Mouse (Mus musculus): Measurements from ENCODE around the gene Tm7sf2. TPM values are rescaled to one million over a fixed set of nuclear protein-coding genes. Genes with fewer than 3 reads are reported as not detected.
A peak's percentile ranks its signal among the peaks of the same experiment; 100 is the strongest.
"Not testable (repeated sequence)": the region's sequence is repeated elsewhere in the genome, so short reads cannot be mapped to it uniquely, and the experiment has no call there.

Gene Tm7sf2
- polyA plus RNA-seq, 1 experiment: not detected

DNA sequence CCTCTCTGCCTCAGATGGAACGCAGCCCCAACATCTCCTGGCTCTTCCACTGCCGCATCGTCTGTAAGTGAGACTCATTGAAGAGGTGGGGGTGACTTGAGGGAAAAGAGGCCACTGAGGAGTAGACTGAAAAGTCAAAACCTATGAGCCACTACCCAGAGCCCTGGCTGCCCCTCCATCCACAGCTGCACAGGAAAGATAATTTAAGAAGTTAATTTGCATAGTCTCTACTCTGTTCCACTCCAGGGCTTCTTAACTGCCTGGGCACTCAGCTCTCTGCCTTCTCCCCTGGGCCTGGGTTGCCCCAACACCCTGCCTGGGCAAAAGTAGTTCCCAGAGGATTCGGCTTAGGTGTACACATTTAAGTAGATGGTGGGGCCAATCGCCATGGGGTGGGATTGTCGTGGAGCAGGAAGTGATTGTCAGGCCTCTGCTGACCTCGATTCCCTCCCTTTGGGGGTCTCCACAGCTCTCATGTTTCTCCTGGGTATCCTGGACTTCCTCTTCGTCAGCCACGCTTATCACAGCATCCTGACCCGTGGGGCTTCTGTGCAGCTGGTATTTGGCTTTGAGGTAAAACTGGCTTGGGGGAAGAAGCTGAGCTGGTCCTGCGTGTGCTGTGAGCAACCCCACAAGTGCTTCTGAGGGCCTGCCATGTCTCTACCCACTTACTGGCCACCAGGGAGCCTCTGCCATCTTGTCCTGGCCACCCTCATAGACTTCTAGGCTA lies 19.3 kb downstream of the Tm7sf2 start:
- Histone ChIP-seq H3K27ac (ENCODE audit: insufficient read depth, low read depth, low read length) (no peak overlapping the region), H3K4me1 (ENCODE audit: control insufficient read depth, insufficient read depth, low read length) (peaks cover 10% of the 10 kb centered on the region), H3K4me3 (ENCODE audit: insufficient read depth, low read depth, low read length) (no peak overlapping the region)
- WGBS: 87% methylated on average over 11 of the region's 11 CpGs
- TF ChIP-seq CTCF (IDR thresholded peaks at IDR 0.05; ENCODE audit: insufficient read depth, low read depth, low read length): no peak
- no peak for TF ChIP-seq POLR2A (IDR thresholded peaks at IDR 0.05; ENCODE audit: insufficient read depth, low read depth, low read length)

- no peak overlapping the region for H3K27ac ChIP-seq (ENCODE audit: insufficient read depth, low read depth, low read length)
- peak overlapping the region; percentile 88 for H3K4me3 ChIP-seq (ENCODE audit: insufficient read depth, low read depth, low read length)
- H3K4me1 ChIP-seq (ENCODE audit: control insufficient read depth, insufficient read depth, low read length): peaks cover 10% of the 10 kb centered on the region
- no peak for TF ChIP-seq CTCF (IDR thresholded peaks at IDR 0.05; ENCODE audit: insufficient read depth, low read depth, low read length)
- TF ChIP-seq POLR2A (IDR thresholded peaks at IDR 0.05; ENCODE audit: insufficient read depth, low read depth, low read length): no peak
- WGBS: 86% methylated on average over 8 of the region's 8 CpGs
These were observed 20.3 kb downstream of the Tm7sf2 start for GRCm38 (mm10) chr19:6047899-6048166.

DNA sequence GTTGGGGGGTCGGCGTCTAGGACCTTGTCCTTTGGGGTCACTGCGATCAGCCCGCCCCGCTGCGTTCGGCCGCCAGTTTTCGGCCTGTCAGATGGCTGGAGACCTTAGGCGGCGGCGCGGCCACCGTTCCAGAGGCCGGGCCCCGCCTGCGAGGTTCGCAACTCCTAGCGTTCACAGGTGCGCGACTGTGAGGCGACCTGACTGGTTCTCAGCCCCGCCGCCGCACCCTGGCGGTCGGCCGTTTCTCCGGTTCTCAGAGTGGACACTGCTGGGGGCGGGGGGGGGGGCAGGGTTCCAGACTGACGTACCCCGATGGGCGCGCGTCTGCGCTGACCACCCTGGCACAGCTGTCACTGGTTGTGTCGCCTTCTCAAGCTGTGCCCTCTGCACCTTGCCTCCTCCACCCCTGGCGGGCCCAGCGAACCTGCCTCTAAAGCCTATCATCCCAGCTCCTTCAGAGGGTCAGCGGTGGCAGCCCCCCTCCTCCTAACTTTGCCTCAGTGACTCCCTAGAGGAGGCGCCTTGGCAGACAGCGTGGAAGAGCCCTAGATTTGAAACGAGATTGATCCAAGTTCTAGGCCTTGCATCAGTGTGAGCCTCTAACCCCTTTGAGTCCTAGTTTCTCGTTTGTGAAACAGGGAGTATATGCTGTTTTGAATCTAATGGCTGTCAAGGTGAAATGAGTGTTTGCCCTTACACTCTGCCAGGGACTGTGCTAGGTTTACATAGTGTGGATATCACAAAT lies 20.8 kb downstream of the Tm7sf2 start:
- TF ChIP-seq POLR2A (IDR thresholded peaks at IDR 0.05; ENCODE audit: insufficient read depth, low read depth, low read length): no peak
- peak overlapping the region; percentile 63 for H3K27ac ChIP-seq (ENCODE audit: insufficient read depth, low read depth, low read length)
- 1% methylated on average over 44 of the region's 44 CpGs for WGBS
- H3K4me3 ChIP-seq (ENCODE audit: insufficient read depth, low read depth, low read length): peak overlapping the region; percentile 88
- H3K4me1 ChIP-seq (ENCODE audit: control insufficient read depth, insufficient read depth, low read length): peaks cover 10% of the 10 kb centered on the region

- Histone ChIP-seq H3K4me3 (ENCODE audit: insufficient read depth, low read depth, low read length) (peak within 1 kb of the TSS; percentile 88), H3K4me1 (ENCODE audit: control insufficient read depth, insufficient read depth, low read length) (peaks cover 10% of the 10 kb centered on the region), H3K27ac (ENCODE audit: insufficient read depth, low read depth, low read length) (peak within 1 kb of the TSS; percentile 99)
- TF ChIP-seq POLR2A (IDR thresholded peaks at IDR 0.05; ENCODE audit: insufficient read depth, low read depth, low read length) (peak; percentile 77), CTCF (IDR thresholded peaks at IDR 0.05; ENCODE audit: insufficient read depth, low read depth, low read length) (no peak)
- under 1% methylated on average over 65 of the region's 65 CpGs for WGBS
These were observed 21.6 kb downstream of the Tm7sf2 start, which contains the start of gene Syvn1 for GRCm38 (mm10) chr19:6046294-6047153. Gene Syvn1 (plus strand): TSS chr19:6046576.

DNA sequence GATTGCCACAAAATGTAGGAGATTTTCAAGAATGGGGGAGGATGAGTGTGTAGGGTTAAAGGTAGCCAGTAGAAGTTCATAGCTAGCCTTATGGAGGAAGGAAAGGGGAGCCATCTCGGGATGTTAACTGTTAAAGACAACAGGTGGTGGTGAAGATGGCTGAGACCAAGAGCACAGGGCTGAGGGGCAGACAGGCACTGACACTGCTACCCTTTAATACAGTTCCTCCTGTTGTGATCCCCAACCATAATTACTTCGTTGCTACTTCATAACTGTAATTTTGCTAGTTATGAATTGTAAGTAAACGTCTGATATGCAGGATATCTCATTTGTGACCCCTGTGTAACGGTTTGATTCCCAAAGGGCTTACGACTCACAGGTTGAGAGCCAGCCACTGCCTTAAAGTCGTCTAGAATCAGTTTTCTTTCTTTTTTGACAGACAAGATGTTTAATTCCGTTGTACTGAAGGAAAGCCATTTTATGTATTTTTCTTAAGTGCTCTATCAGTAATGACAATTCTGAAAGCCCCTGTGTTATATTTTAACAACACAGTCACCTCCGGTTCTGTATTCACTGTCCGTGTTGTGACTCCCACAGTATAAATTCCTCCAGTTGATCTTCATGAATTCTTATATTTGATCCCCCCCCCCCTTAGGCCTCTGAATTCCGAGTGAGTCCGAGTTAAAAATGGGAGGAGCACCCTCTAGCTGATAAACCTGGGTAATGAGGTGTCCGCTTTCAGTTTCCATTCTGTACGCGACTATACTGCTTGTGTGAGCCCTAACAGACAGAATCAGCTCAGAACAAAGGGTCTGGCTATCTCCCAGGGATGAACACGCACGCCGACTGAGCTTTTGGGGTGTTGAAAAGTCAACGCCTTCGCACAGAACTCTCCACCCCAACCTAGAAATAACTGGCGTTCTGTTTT lies 22.5 kb downstream of the Tm7sf2 start:
- H3K4me3 ChIP-seq (ENCODE audit: insufficient read depth, low read depth, low read length): peak overlapping the region; percentile 88
- TF ChIP-seq CTCF (IDR thresholded peaks at IDR 0.05; ENCODE audit: insufficient read depth, low read depth, low read length): no peak
- TF ChIP-seq POLR2A (IDR thresholded peaks at IDR 0.05; ENCODE audit: insufficient read depth, low read depth, low read length): no peak
- 10% methylated on average over 20 of the region's 20 CpGs for WGBS
- peaks cover 10% of the 10 kb centered on the region for H3K4me1 ChIP-seq (ENCODE audit: control insufficient read depth, insufficient read depth, low read length)
- peak overlapping the region; percentile 84 for H3K27ac ChIP-seq (ENCODE audit: insufficient read depth, low read depth, low read length)

DNA sequence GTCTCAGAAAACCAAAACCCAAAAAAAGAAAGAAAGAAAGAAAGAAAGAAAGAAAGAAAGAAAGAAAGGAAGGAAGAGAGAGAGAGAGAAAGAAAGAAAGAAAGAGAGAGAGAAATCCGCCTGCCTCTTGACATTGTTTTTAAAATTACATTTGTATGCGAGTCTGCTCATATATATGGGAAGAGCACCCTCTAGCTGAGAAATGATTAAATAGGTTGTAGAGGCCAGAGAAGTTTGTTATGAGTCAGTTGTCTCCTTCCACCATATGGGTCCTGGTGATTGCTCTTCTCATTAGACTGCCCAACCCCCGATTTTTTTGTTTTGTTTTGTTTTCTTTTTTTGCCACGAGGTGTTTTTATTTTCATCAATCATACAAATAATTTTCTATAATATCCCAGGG lies 24.1 kb downstream of the Tm7sf2 start:
- H3K27ac ChIP-seq (ENCODE audit: insufficient read depth, low read depth, low read length); H3K4me1 ChIP-seq (ENCODE audit: control insufficient read depth, insufficient read depth, low read length); H3K4me3 ChIP-seq (ENCODE audit: insufficient read depth, low read depth, low read length): not testable (repeated sequence)
- 48% methylated on average over 4 of the region's 4 CpGs for WGBS

GRCm38 (mm10) chr19:6042293-6042692 lies 25.9 kb downstream of the Tm7sf2 start:
- Histone ChIP-seq H3K27ac (ENCODE audit: insufficient read depth, low read depth, low read length) (no peak overlapping the region), H3K4me1 (ENCODE audit: control insufficient read depth, insufficient read depth, low read length) (no peaks in the 10 kb centered on the region; the same call in 1 of the 2 replicates), H3K4me3 (ENCODE audit: insufficient read depth, low read depth, low read length) (no peak overlapping the region)
- no peak for TF ChIP-seq CTCF (IDR thresholded peaks at IDR 0.05; ENCODE audit: insufficient read depth, low read depth, low read length)
- no peak for TF ChIP-seq POLR2A (IDR thresholded peaks at IDR 0.05; ENCODE audit: insufficient read depth, low read depth, low read length)
- 81% methylated on average over 9 of the region's 9 CpGs for WGBS

GRCm38 (mm10) chr19:6040002-6040401 lies 28.2 kb downstream of the Tm7sf2 start:
- no peak overlapping the region for H3K4me3 ChIP-seq (ENCODE audit: insufficient read depth, low read depth, low read length)
- H3K4me1 ChIP-seq (ENCODE audit: control insufficient read depth, insufficient read depth, low read length): no peaks in the 10 kb centered on the region; the same call in 1 of the 2 replicates
- TF ChIP-seq POLR2A (IDR thresholded peaks at IDR 0.05; ENCODE audit: insufficient read depth, low read depth, low read length) (no peak), CTCF (IDR thresholded peaks at IDR 0.05; ENCODE audit: insufficient read depth, low read depth, low read length) (no peak)
- no peak overlapping the region for H3K27ac ChIP-seq (ENCODE audit: insufficient read depth, low read depth, low read length)

Data from olfactory bulb, adult 2 months (tissue).